Mouse (Mus musculus) heart, postnatal 4 days (tissue): ENCODE data around the gene Sgsm3. TPM values are rescaled to one million over a fixed set of nuclear protein-coding genes. Genes with fewer than 3 reads are reported as not detected.

ENCODE experiments used
- DNase-seq: peaks from one replicate; pipeline ENCODE4 v3.0.0; 2021
- total RNA-seq, 2 experiments: library from RNA; stranded (reverse); gene quantifications; 2 replicates each; pipeline ENCODE4 v1.2.3; 2021

Sgsm3 gene
- total RNA-seq, 2 experiments from 2014 or later: 10.3 to 10.8 TPM

DNA sequence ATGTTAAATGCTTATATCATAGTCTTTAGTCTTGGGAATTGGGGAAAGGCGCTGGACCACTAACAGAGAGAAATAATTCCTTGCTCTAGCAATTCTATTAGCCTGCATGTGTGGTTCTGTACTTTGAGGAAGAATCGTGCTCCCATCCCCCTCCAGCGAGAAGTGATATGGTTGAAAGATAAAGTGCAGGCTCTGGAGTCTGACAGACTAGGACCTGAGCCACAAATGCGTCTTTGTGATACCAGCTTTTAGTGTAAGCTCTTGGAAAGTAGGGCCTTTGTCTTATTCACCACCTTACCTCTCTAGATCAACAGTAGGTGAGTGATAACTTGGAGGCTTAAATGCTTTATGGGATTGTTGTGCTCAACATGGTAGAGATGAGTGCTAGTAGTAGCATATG is 3.6 kb downstream of the Sgsm3 start:
- no peak for DNase-seq

DNA sequence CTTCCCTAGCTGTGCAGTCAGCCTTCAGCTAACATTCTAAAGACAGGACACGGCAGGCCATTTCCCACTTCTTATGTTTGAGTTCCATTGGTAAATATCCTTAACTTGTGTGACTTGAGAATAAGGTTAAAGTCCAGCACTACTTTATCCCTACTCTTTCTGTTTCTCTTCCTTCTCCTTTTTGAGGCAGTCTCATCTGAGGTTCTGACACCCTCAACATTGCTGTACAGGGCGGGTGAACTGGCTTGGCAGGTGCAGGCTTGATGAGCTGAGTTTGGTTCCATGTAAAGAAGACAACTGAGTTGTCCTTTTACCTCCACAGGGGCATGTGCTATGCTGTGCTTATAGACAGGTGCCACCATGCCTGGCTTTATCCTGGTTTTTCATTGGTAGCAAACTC is 5.7 kb downstream of the Sgsm3 start:
- no peak for DNase-seq

DNA sequence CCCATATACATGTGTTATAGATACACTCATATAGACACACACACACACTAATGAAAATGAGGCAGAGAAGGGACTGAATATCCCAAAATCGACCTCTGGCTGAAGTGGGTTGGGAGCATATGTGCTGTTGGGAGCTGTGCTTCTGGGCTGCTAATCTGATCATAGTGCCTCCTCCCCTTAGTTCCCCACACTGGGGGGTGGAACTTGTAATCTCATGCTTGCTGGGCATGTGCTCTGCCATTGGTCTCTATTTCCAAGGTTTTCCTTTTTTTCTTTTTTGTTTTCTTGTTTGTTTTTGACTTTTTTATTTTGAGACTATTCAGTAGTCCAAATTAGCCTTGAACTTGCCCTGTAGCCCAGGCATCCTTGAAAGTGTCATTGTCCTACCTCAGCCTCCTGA is 10.8 kb downstream of the Sgsm3 start:
- DNase-seq: no peak

- no peak for DNase-seq
Observed at GRCm38 (mm10) chr15:80989712-80990111, 12.1 kb downstream of the Sgsm3 start.

GRCm38 (mm10) chr15:80994959-80995358 is 17.4 kb downstream of the Sgsm3 start:
- no peak for DNase-seq

GRCm38 (mm10) chr15:80996090-80996835 is 18.7 kb downstream of the Sgsm3 start:
- DNase-seq: no peak

DNA sequence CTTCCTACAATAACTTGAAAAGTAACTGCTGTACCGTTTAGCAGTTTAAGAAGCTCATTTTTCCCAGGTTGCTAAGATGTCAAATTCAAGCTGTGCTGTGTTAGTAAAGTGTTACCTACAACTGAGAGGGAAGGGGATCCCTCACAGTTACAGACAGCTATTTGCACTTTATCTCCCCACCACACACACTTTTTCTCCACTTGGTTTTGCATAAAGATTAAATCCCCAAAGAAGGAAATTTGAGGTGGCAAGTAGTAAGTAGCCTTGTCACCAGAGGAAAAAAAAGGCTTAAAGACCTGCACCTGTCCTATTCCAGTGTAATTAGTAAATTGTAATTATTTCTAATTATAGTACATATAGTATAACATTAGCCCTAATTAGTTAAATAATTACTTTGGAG is 19.5 kb downstream of the Sgsm3 start:
- no peak for DNase-seq

GRCm38 (mm10) chr15:81000419-81001138 is 23.0 kb downstream of the Sgsm3 start:
- DNase-seq: no peak

- no peak for DNase-seq
Observed at GRCm38 (mm10) chr15:81006127-81006735, 28.7 kb downstream of the Sgsm3 start.

DNA sequence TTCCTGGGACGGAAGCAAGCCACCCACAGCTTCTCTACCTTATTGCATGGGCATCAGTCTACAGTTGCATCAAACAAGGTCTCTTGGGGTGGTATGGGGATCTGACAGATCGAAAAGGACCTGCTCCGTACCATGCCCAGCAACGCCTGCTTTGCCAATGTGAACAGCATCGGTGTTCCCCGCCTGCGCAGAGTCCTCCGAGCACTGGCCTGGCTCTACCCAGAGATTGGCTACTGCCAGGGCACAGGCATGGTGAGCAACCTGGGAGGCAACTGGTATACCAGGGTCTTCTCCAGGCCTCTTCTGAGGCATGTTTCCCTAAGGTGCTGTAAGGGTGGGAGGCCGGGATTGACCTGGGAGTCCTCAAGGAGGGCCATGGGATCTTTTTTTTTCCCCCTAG is 29.8 kb downstream of the Sgsm3 start:
- DNase-seq: no peak

DNA sequence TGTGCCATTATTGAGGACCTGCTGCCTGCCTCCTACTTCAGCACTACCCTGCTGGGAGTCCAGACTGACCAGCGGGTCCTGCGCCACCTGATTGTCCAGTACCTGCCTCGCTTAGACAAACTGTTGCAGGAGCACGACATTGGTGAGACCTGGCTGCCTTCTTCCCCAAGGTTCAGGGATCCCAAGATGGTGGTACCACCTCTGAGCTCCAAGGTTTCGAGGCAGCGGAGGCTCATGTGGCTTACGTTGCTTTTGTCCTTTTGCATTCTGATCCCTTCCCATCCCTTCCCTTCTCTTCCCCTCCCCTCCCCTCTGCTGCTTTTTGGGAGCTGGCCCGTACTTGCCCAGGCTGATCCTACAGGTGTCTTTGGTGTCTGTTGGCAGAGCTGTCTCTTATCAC is 30.3 kb downstream of the Sgsm3 start:
- DNase-seq: no peak

GRCm38 (mm10) chr15:81008689-81009123 is 31.1 kb downstream of the Sgsm3 start:
- DNase-seq: peak; percentile 38

DNA sequence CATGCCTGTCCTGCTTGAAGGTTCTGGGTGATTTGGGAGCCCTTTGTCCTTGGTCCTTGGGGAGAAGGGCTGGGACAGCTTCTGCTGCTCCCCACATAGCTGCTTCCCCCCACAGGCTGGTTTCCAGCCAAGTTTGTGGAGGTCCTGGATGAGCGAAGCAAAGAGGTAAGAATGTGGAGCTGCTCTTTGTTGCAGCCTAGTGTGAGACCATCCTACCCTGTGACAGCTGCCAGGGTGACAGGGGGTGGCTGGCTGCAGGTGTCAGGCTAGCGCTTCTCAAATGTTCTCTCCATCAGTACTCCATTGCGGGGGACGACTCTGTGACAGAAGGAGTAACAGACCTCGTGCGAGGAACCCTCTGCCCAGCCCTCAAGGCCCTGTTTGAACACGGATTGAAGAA is 32.5 kb downstream of the Sgsm3 start:
- no peak for DNase-seq

GRCm38 (mm10) chr15:81011523-81011922 is 34.0 kb downstream of the Sgsm3 start:
- no peak for DNase-seq

GRCm38 (mm10) chr15:81012359-81012758 is 34.8 kb downstream of the Sgsm3 start:
- DNase-seq: no peak

DNA sequence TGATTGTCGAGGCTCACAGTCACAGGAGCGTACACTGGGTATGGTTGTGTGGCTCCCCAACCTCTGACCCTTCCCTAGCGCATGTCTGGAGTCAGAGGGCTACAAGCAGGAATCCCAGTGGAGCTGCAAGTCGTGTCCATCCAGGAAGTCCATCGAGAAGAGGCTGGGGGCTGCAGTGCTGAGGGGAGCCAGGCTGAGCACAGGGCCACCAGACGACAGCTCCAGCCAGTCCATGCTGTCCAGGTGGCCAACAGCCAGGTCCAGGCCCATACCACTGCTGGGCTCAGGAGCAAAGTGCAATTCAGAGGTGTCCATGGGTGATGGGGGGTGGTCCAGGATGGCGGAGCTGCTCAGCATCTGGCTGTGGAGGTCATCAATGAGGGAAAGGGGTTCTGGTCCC is 35.6 kb downstream of the Sgsm3 start:
- no peak for DNase-seq

DNA sequence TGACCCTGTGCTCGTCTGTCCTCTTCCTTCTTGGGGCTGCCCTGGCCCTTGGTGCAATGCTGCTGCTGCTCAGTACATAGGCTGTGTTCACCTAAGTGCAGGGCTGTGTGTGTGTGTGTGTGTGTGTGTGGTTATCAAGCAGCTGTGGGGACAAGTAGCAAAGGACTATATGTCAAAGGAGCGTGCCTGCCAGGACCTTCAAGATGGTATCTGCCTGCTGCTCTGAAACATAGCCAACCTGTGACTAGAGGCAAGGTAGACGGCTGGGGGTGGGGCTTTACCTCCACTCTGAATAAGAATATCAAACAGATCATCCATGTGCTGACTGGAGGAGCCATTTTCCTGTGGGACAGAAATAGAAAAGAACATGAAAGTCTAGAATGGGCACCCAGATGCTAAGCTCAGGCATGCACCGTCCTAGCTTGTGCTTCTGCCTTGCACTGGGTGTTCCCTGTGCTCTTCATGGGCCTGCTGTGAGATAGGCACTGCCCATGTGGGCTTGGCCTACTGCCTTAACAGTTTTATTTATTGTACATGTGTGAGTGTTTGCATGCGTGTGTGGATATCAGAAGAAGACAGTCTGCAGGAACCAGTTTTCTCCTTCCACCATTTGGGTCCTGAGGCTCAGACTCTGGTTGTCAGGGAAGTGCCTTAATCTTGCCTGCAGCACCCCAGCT is 37.6 kb downstream of the Sgsm3 start:
- no peak for DNase-seq

- no peak for DNase-seq
Observed at GRCm38 (mm10) chr15:81016488-81016887, 38.9 kb downstream of the Sgsm3 start.

GRCm38 (mm10) chr15:81017308-81017707 is 39.7 kb downstream of the Sgsm3 start:
- no peak for DNase-seq

- no peak for DNase-seq
Observed at GRCm38 (mm10) chr15:81021377-81021776, 43.8 kb downstream of the Sgsm3 start.

DNA sequence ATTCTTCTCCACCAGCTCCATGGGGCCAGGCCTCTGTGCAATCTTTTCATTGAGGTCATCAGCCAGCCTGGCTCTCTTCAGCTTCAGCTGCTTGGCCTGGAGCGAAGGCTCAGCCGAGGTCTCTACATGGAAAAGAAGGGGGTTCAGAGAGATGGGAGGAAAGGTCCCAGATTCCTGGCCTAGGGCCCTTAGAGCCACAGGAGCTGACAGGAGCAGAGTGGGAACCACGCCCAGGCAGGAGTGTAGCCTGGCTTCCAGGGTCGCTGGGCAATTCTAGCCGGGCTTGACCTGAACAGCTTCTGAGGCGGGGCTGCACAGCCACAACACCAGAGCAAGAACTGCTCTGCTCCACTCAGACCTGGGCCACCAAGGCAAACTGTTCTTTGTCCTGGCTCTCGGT is 44.9 kb downstream of the Sgsm3 start:
- DNase-seq: no peak

GRCm38 (mm10) chr15:81023842-81024241 is 46.3 kb downstream of the Sgsm3 start:
- no peak for DNase-seq

- no peak for DNase-seq
Observed at GRCm38 (mm10) chr15:81026901-81027300, 49.3 kb downstream of the Sgsm3 start.
